Mouse (Mus musculus): Measurements from ENCODE around the gene Podxl. TPM values are rescaled to one million over a fixed set of nuclear protein-coding genes. Genes with fewer than 3 reads are reported as not detected.

The Podxl gene
- polyA plus RNA-seq, 1 experiment from 2014 or later: 18.5 TPM

- H3K36me3 ChIP-seq (ENCODE audit: control insufficient read depth, insufficient read depth, low read length): no peaks in the 10 kb centered on the region
- peaks cover 5% of the 10 kb centered on the region for H3K4me1 ChIP-seq (ENCODE audit: control insufficient read depth, insufficient read depth, low read length)
- H3K4me3 ChIP-seq (replicated peaks; ENCODE audit: low read length): no peak overlapping the region
- H3K27me3 ChIP-seq (ENCODE audit: control insufficient read depth, insufficient read depth, low read length): no peaks in the 10 kb centered on the region
- no peak overlapping the region for H3K4me2 ChIP-seq (ENCODE audit: low read depth, low read length)
- WGBS: 71% methylated on average over 5 of the region's 5 CpGs
- no peaks in the 10 kb centered on the region for H3K9me3 ChIP-seq (replicated peaks; ENCODE audit: control insufficient read depth, low read length)
- ATAC-seq (ENCODE audit: insufficient read depth, low FRiP score): no peak
- H3K9ac ChIP-seq (ENCODE audit: low read length): no peak overlapping the region
- no peak overlapping the region for H3K27ac ChIP-seq (ENCODE audit: low read length)
Observed at GRCm38 (mm10) chr6:31523039-31523438, 40.7 kb downstream of the Podxl start.

GRCm38 (mm10) chr6:31522478-31522877 is 41.3 kb downstream of the Podxl start:
- Histone ChIP-seq H3K36me3 (ENCODE audit: control insufficient read depth, insufficient read depth, low read length) (no peaks in the 10 kb centered on the region), H3K9ac (ENCODE audit: low read length) (no peak overlapping the region), H3K9me3 (replicated peaks; ENCODE audit: control insufficient read depth, low read length) (no peaks in the 10 kb centered on the region), H3K4me3 (replicated peaks; ENCODE audit: low read length) (no peak overlapping the region), H3K27me3 (ENCODE audit: control insufficient read depth, insufficient read depth, low read length) (no peaks in the 10 kb centered on the region), H3K27ac (ENCODE audit: low read length) (no peak overlapping the region), H3K4me2 (ENCODE audit: low read depth, low read length) (no peak overlapping the region), H3K4me1 (ENCODE audit: control insufficient read depth, insufficient read depth, low read length) (peaks cover 10% of the 10 kb centered on the region)
- 81% methylated on average over 4 of the region's 4 CpGs for WGBS
- no peak for ATAC-seq (ENCODE audit: insufficient read depth, low FRiP score)

- H3K4me3 ChIP-seq (replicated peaks; ENCODE audit: low read length): no peak overlapping the region
- H3K4me1 ChIP-seq (ENCODE audit: control insufficient read depth, insufficient read depth, low read length): peaks cover 10% of the 10 kb centered on the region
- no peak overlapping the region for H3K9ac ChIP-seq (ENCODE audit: low read length)
- H3K36me3 ChIP-seq (ENCODE audit: control insufficient read depth, insufficient read depth, low read length): no peaks in the 10 kb centered on the region
- H3K4me2 ChIP-seq (ENCODE audit: low read depth, low read length): no peak overlapping the region
- H3K27ac ChIP-seq (ENCODE audit: low read length): no peak overlapping the region
- 86% methylated on average over 8 of the region's 8 CpGs for WGBS
- H3K27me3 ChIP-seq (ENCODE audit: control insufficient read depth, insufficient read depth, low read length): no peaks in the 10 kb centered on the region
- ATAC-seq (ENCODE audit: insufficient read depth, low FRiP score): no peak
- no peaks in the 10 kb centered on the region for H3K9me3 ChIP-seq (replicated peaks; ENCODE audit: control insufficient read depth, low read length)
Observed at GRCm38 (mm10) chr6:31521491-31522355, 42.1 kb downstream of the Podxl start.

GRCm38 (mm10) chr6:31520486-31521215 is 43.1 kb downstream of the Podxl start:
- Histone ChIP-seq H3K4me2 (ENCODE audit: low read depth, low read length) (no peak overlapping the region), H3K9me3 (replicated peaks; ENCODE audit: control insufficient read depth, low read length) (no peaks in the 10 kb centered on the region), H3K36me3 (ENCODE audit: control insufficient read depth, insufficient read depth, low read length) (no peaks in the 10 kb centered on the region), H3K27ac (ENCODE audit: low read length) (no peak overlapping the region), H3K4me3 (replicated peaks; ENCODE audit: low read length) (no peak overlapping the region), H3K4me1 (ENCODE audit: control insufficient read depth, insufficient read depth, low read length) (peaks cover 10% of the 10 kb centered on the region), H3K9ac (ENCODE audit: low read length) (no peak overlapping the region), H3K27me3 (ENCODE audit: control insufficient read depth, insufficient read depth, low read length) (no peaks in the 10 kb centered on the region)
- WGBS: 77% methylated on average over 7 of the region's 7 CpGs
- no peak for ATAC-seq (ENCODE audit: insufficient read depth, low FRiP score)

DNA sequence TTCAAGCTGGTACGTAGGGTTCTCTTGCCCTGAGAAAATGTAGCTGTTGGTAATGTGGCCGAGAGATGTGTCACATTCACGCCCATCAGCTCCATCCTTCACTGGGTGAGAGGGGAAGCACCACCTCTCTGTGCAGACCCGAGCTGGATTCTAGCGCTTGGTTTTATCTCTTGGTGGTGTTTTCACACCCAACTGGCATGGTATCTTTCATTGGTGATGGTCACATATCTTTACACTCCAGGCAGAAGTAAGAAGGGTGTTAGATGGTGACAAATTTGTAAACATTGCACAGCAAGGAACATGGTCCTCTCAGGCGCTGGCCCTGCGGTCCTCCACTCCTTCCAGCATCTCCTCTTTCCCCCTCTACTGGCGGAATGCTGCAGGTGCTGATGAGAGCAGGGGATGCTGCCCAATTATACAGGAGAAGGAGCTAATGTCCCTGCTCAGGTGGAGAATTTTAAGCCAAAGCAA is 44.7 kb downstream of the Podxl start:
- Histone ChIP-seq H3K4me1 (ENCODE audit: control insufficient read depth, insufficient read depth, low read length) (peaks cover 10% of the 10 kb centered on the region), H3K4me2 (ENCODE audit: low read depth, low read length) (no peak overlapping the region), H3K4me3 (replicated peaks; ENCODE audit: low read length) (no peak overlapping the region), H3K36me3 (ENCODE audit: control insufficient read depth, insufficient read depth, low read length) (no peaks in the 10 kb centered on the region), H3K27ac (ENCODE audit: low read length) (no peak overlapping the region), H3K9ac (ENCODE audit: low read length) (no peak overlapping the region), H3K9me3 (replicated peaks; ENCODE audit: control insufficient read depth, low read length) (no peaks in the 10 kb centered on the region), H3K27me3 (ENCODE audit: control insufficient read depth, insufficient read depth, low read length) (no peaks in the 10 kb centered on the region)
- 58% methylated on average over 8 of the region's 8 CpGs for WGBS
- no peak for ATAC-seq (ENCODE audit: insufficient read depth, low FRiP score)

GRCm38 (mm10) chr6:31518338-31518698 is 45.5 kb downstream of the Podxl start:
- H3K4me3 ChIP-seq (replicated peaks; ENCODE audit: low read length): no peak overlapping the region
- no peaks in the 10 kb centered on the region for H3K27me3 ChIP-seq (ENCODE audit: control insufficient read depth, insufficient read depth, low read length)
- H3K4me1 ChIP-seq (ENCODE audit: control insufficient read depth, insufficient read depth, low read length): peaks cover 10% of the 10 kb centered on the region
- 0 out of 2 replicates have a peak overlapping the region, but pooled peaks have one; percentile 40 for H3K27ac ChIP-seq (ENCODE audit: low read length)
- no peaks in the 10 kb centered on the region for H3K36me3 ChIP-seq (ENCODE audit: control insufficient read depth, insufficient read depth, low read length)
- no peak overlapping the region for H3K4me2 ChIP-seq (ENCODE audit: low read depth, low read length)
- 42% methylated on average over 2 of the region's 2 CpGs for WGBS
- no peak overlapping the region for H3K9ac ChIP-seq (ENCODE audit: low read length)
- H3K9me3 ChIP-seq (replicated peaks; ENCODE audit: control insufficient read depth, low read length): no peaks in the 10 kb centered on the region
- ATAC-seq (ENCODE audit: insufficient read depth, low FRiP score): peak; percentile 33; the same call in 1 of the 2 replicates

DNA sequence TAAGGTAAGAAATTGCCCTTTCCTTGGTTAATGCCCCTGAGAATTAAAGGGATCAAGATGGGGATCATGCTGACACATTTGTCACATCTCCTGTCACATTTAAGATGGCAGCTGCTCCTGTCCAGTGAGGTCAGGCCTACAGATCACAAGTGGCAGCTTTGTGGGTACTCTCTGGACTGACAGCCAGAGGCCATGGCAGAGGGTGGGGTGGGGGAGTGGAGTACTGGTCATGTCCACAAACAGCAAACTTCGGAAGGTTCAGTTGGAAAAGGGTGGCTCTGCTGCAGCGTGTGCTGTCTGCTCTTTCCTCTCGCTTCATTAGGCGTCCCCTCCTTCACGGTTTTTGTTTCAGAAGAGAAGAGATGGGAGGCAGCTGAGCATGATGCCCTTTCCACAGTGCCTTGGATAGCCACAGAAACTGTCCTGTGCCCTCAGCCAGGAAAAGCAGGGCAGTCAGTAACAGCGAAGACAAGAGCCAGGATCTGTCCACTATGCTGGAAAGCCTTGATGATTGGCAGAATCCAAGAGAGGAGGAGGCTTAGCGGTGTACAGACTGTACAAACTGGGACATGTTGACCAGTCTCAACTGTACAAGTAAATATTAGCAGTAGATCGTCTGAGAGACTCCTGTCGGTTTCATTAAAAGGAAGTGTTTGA is 46.0 kb downstream of the Podxl start:
- H3K9ac ChIP-seq (ENCODE audit: low read length): no peak overlapping the region
- H3K4me3 ChIP-seq (replicated peaks; ENCODE audit: low read length): no peak overlapping the region
- no peak overlapping the region for H3K4me2 ChIP-seq (ENCODE audit: low read depth, low read length)
- no peaks in the 10 kb centered on the region for H3K27me3 ChIP-seq (ENCODE audit: control insufficient read depth, insufficient read depth, low read length)
- H3K4me1 ChIP-seq (ENCODE audit: control insufficient read depth, insufficient read depth, low read length): peaks cover 10% of the 10 kb centered on the region
- ATAC-seq (ENCODE audit: insufficient read depth, low FRiP score): no peak; the same call in 1 of the 2 replicates
- no peaks in the 10 kb centered on the region for H3K9me3 ChIP-seq (replicated peaks; ENCODE audit: control insufficient read depth, low read length)
- peak overlapping the region; percentile 40; the same call in 1 of the 2 replicates for H3K27ac ChIP-seq (ENCODE audit: low read length)
- 55% methylated on average over 9 of the region's 9 CpGs for WGBS
- no peaks in the 10 kb centered on the region for H3K36me3 ChIP-seq (ENCODE audit: control insufficient read depth, insufficient read depth, low read length)

DNA sequence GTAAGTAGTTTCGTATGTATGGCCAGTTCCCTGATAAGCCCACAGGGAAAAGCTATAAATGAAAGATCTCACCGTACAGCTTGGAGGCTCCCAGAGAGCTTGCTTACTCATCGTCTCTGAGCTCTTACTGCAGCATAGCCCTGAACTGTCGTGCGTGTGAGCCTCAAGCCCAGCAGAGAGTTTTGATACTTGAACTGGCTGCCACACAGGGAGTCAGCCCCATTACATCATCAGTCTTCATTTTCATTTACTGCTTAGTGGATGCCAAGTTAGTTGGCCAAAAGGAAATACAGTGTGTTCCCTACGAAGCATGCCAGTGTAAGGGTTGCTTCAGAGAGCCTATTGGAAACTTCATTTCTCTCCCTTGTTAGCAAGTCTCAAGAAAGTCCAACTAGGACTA is 50.1 kb downstream of the Podxl start:
- peaks cover 8% of the 10 kb centered on the region for H3K4me1 ChIP-seq (ENCODE audit: control insufficient read depth, insufficient read depth, low read length)
- no peak overlapping the region for H3K9ac ChIP-seq (ENCODE audit: low read length)
- no peaks in the 10 kb centered on the region for H3K36me3 ChIP-seq (ENCODE audit: control insufficient read depth, insufficient read depth, low read length)
- no peak overlapping the region for H3K27ac ChIP-seq (ENCODE audit: low read length)
- no peaks in the 10 kb centered on the region for H3K27me3 ChIP-seq (ENCODE audit: control insufficient read depth, insufficient read depth, low read length)
- H3K4me3 ChIP-seq (replicated peaks; ENCODE audit: low read length): no peak overlapping the region
- no peaks in the 10 kb centered on the region for H3K9me3 ChIP-seq (replicated peaks; ENCODE audit: control insufficient read depth, low read length)
- no peak overlapping the region for H3K4me2 ChIP-seq (ENCODE audit: low read depth, low read length)
- ATAC-seq (ENCODE audit: insufficient read depth, low FRiP score): no peak
- 62% methylated on average over 6 of the region's 6 CpGs for WGBS

- peaks cover 5% of the 10 kb centered on the region; the same call in 1 of the 2 replicates for H3K36me3 ChIP-seq (ENCODE audit: control insufficient read depth, insufficient read depth, low read length)
- no peak for ATAC-seq (ENCODE audit: insufficient read depth, low FRiP score)
Observed at GRCm38 (mm10) chr6:31502614-31503013, 61.2 kb downstream of the Podxl start.

More at GRCm38 (mm10) chr6:31502614-31503013, 61.2 kb downstream of the Podxl start:
- Histone ChIP-seq H3K9ac (ENCODE audit: low read length) (no peak overlapping the region), H3K4me3 (replicated peaks; ENCODE audit: low read length) (no peak overlapping the region), H3K9me3 (replicated peaks; ENCODE audit: control insufficient read depth, low read length) (no peaks in the 10 kb centered on the region), H3K27ac (ENCODE audit: low read length) (no peak overlapping the region), H3K27me3 (ENCODE audit: control insufficient read depth, insufficient read depth, low read length) (no peaks in the 10 kb centered on the region), H3K4me1 (ENCODE audit: control insufficient read depth, insufficient read depth, low read length) (no peaks in the 10 kb centered on the region), H3K4me2 (ENCODE audit: low read depth, low read length) (no peak overlapping the region)
- WGBS: 96% methylated on average over 2 of the region's 2 CpGs

Data from stomach, embryonic 16.5 days (tissue).